Mouse (Mus musculus) adrenal gland, postnatal 10 days (tissue): ENCODE results near the gene Bspry. TPM values are rescaled to one million over a fixed set of nuclear protein-coding genes. Genes with fewer than 3 reads are reported as not detected.

Source experiments
- DNase-seq: peaks from one replicate; pipeline ENCODE4 v3.0.0; 2021; ENCODE audit warnings: mixed read lengths
- total RNA-seq, 2 experiments: library from RNA; stranded (reverse); gene quantifications; 2 replicates each; pipeline ENCODE4 v1.2.3; 2021

Bspry gene
- total RNA-seq, 2 experiments from 2014 or later, result 0.93 to 1.1 TPM

GRCm38 (mm10) chr4:62480709-62481605 lies 1.1 kb downstream of the Bspry start:
- DNase-seq, result peak; percentile 37

- no peak for DNase-seq
Observed at GRCm38 (mm10) chr4:62484928-62485327, 5.1 kb downstream of the Bspry start.

- DNase-seq, result no peak
Observed at GRCm38 (mm10) chr4:62485450-62486161, 5.8 kb downstream of the Bspry start.

GRCm38 (mm10) chr4:62486162-62486696 lies 6.4 kb downstream of the Bspry start:
- no peak for DNase-seq

GRCm38 (mm10) chr4:62487172-62487571 lies 7.3 kb downstream of the Bspry start:
- DNase-seq, result no peak

- DNase-seq, result no peak
Observed at GRCm38 (mm10) chr4:62487914-62488313, 8.1 kb downstream of the Bspry start.

GRCm38 (mm10) chr4:62492682-62493081 lies 12.8 kb downstream of the Bspry start:
- DNase-seq, result no peak

- no peak for DNase-seq
Observed at GRCm38 (mm10) chr4:62494230-62494629, 14.4 kb downstream of the Bspry start.

GRCm38 (mm10) chr4:62495946-62496345 lies 16.1 kb downstream of the Bspry start:
- peak; percentile 78 for DNase-seq

- peak; percentile 84 for DNase-seq
Observed at GRCm38 (mm10) chr4:62496815-62497214, 17.0 kb downstream of the Bspry start.

- DNase-seq, result peak; percentile 1
Observed at GRCm38 (mm10) chr4:62500799-62501198, 20.9 kb downstream of the Bspry start.

- no peak for DNase-seq
Observed at GRCm38 (mm10) chr4:62501534-62501933, 21.7 kb downstream of the Bspry start.

GRCm38 (mm10) chr4:62501964-62502732 lies 22.3 kb downstream of the Bspry start:
- peak; percentile 94 for DNase-seq

GRCm38 (mm10) chr4:62502969-62503368 lies 23.1 kb downstream of the Bspry start:
- DNase-seq, result peak; percentile 14

- peak; percentile 1 for DNase-seq
Observed at GRCm38 (mm10) chr4:62503374-62503970, 23.6 kb downstream of the Bspry start, which contains the start of gene Hdhd3. Gene Hdhd3 (minus strand): TSS chr4:62503467.

- DNase-seq, result no peak
Observed at GRCm38 (mm10) chr4:62505991-62506390, 26.1 kb downstream of the Bspry start.

- peak; percentile 57 for DNase-seq
Observed at GRCm38 (mm10) chr4:62506798-62507197, 26.9 kb downstream of the Bspry start.

- no peak for DNase-seq
Observed at GRCm38 (mm10) chr4:62508839-62509238, 29.0 kb downstream of the Bspry start.

- DNase-seq, result peak; percentile 90
Observed at GRCm38 (mm10) chr4:62509946-62510345, 30.1 kb downstream of the Bspry start.

GRCm38 (mm10) chr4:62513998-62514506 lies 34.2 kb downstream of the Bspry start:
- DNase-seq, result no peak

- no peak for DNase-seq
Observed at GRCm38 (mm10) chr4:62514995-62515394, 35.1 kb downstream of the Bspry start.
